Mouse (Mus musculus): ENCODE measurements around the gene Ccdc90b. TPM values are rescaled to one million over a fixed set of nuclear protein-coding genes. Genes with fewer than 3 reads are reported as not detected.

Ccdc90b gene
- total RNA-seq (2023) = 2.2 and 2.9 TPM in 2 replicates

DNA sequence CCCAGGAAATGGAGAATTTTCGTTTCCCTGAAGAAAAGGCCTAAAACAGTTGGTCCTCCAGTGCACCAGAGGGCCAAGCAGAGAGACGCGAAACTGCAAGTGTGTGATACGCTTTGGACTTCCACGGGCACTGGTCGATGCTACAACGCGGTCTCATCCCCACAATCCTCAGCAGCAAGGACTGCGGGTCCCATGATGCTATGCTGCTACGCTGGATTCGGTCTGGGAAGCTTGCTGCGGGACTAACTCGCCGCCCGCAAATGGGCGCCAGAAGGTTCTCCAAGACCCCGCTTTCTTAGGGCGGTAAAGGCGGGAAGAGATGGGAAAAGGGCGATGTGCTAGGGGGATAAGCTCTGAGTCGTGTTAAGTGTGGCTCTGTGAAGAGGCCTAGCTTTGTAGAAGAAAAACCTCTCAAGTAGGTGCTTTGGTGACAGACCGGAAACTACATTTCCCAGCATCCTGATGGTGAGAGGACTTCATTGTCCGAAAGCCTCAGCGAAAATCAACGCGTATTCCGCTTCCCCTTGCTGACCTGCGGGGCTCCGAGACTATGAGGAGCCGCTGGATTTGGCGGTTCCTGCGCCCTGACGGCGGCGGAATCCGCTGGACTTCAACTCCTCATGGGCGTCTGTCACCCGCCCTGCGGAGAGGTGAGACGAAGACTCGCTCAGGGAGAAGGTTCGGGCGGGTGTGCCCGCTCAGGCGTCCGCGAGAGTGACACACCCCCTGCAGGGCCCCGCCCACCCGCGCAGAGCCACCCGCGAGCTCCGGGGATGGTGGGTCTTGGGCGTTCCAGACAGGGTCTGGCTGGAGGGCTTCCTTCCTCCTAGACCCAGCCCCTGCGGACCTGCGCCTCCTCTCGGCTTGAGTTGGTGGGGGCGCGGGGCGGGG is at the start of gene Ccdc90b:
TSS of gene Ccdc90b (plus strand) at position 164 of the 891 bp plus-strand sequence.

Other genes with a start within 250 kb of the Ccdc90b start
- 0.36 and 1.1 TPM in 2 replicates for gene Ankrd42, start 76.0 kb downstream of the Ccdc90b start, total RNA-seq (2023)
- gene Pcf11, start 108.8 kb downstream of the Ccdc90b start, total RNA-seq (2023) = 174 and 187 TPM in 2 replicates
- not detected in 2 replicates for gene Rab30, start 180.5 kb downstream of the Ccdc90b start, total RNA-seq (2023)